In the genomic region with DNA sequence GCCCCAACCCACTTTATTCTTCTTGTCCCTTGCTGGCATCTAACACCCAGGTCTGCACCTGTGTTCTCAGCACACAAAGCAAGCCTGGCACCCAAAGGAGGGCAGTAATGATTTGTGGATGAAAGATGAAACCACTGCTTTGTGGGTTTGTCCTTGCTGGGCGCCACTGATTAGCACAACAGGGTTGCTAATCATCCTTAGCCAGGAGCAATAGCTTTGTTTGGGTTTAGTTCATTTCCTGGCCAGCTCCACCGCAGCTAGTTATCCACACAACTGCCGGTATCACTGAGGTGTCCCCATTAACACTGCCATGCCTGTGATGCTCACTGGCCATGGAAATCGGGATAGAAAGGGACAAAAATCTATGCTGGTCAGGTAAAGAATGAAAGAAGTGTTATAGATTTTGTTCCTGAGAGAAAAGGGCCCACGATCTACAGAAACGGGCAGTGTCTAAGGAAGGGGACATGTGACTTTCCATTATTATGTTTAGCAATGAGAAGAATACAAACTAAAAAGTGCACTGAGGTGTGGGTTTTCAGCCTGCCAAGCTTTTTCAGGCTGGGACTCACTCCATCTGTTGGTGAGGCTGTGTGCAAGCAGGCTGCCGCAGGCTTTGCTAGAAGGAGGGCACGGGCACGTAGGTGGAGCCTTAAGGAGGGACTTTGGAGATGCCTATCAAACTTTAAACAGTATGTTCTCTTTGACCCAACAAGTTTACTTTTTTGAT, we compare ENCODE assay signal across 7 mouse cellular contexts.
DNase-seq lines count a peak whose midpoint lies in the region; ATAC-seq and TF ChIP-seq lines count a peak whose summit lies in the region.

No protein-coding gene starts in this region.

- TF ChIP-seq POLR2A in spleen, adult 2 months (IDR thresholded peaks at IDR 0.05; ENCODE audit: low read depth, low read length): no peak

- intact Hi-C loops in left cerebral cortex, postnatal 14 days (cut with DNase I): loop anchor here (10.0 kb wide), 1 partner anchor 89 kb away; the partner anchor contains the start of gene Elmo1

- no peaks in the 10 kb centered on the region for H3K9me3 ChIP-seq in stomach, postnatal 0 days (ENCODE audit: control insufficient read depth, low read length)

- H3K9ac ChIP-seq in stomach, postnatal 0 days (ENCODE audit: low read length): no peak overlapping the region

- no peaks in the 10 kb centered on the region for H3K27me3 ChIP-seq in spleen, adult 2 months (ENCODE audit: control insufficient read depth, insufficient read depth, low read length)
- no peaks in the 10 kb centered on the region for H3K27me3 ChIP-seq in stomach, postnatal 0 days (ENCODE audit: control insufficient read depth, insufficient read depth, low read length)

- H3K4me2 ChIP-seq in stomach, postnatal 0 days (replicated peaks; ENCODE audit: low read depth): no peak overlapping the region

- DNase-seq in spleen, adult 2 months (ENCODE audit: low read depth in 1 of 2, low spot score in 2 of 2): peak; percentile 39 to 47
- no peak for DNase-seq in spleen, postnatal 14 days (ENCODE audit: low spot score in 2 of 2)
- peak; percentile 42 for DNase-seq in c-Kit-positive CD71-negative TER-119-negative erythroid progenitor cells, embryonic 14.5 days (ENCODE audit: low read depth)
- DNase-seq in left cerebral cortex, postnatal 14 days (ENCODE audit: low spot score in 2 of 2): peak; percentile 61 to 62
- peak; percentile 68 for DNase-seq in stomach, postnatal 0 days (ENCODE audit: low spot score)

- peaks cover 21% of the 10 kb centered on the region; the same call in 1 of the 2 replicates for H3K4me1 ChIP-seq in spleen, adult 2 months (ENCODE audit: control insufficient read depth, insufficient read depth, insufficient read length)
- peaks cover 7% of the 10 kb centered on the region for H3K4me1 ChIP-seq in stomach, postnatal 0 days (replicated peaks; ENCODE audit: control insufficient read depth, insufficient read depth)

- H3K4me3 ChIP-seq in spleen, adult 2 months (ENCODE audit: extremely low read depth, insufficient read depth, insufficient read length): no peak overlapping the region
- no peak overlapping the region for H3K4me3 ChIP-seq in stomach, postnatal 0 days (ENCODE audit: low read depth, low read length)

- 13% methylated on average over 9 of the region's 9 CpGs for WGBS in spleen, adult 2 months
- 24% methylated on average over 9 of the region's 9 CpGs for WGBS in stomach, postnatal 0 days

- ATAC-seq in granulocyte monocyte progenitor cell, adult 5-6 weeks (replicated peaks; ENCODE audit: poor library complexity, severe bottlenecking): peak; percentile 6; the same call in 1 of the 2 replicates
- peak; percentile 50 for ATAC-seq in megakaryocyte progenitor cell, adult 5-6 weeks (replicated peaks; ENCODE audit: poor library complexity)
- peak; percentile 43; the same call in 1 of the 2 replicates for ATAC-seq in stomach, postnatal 0 days (ENCODE audit: low FRiP score, low TSS enrichment)

- TF ChIP-seq CTCF in spleen, adult 2 months (IDR thresholded peaks at IDR 0.05; ENCODE audit: extremely low read depth, insufficient read depth, insufficient read length, insufficient replicate concordance): peak; percentile 25; the same call in 1 of the 2 replicates
- TF ChIP-seq CTCF in stomach, postnatal 0 days (IDR thresholded peaks at IDR 0.05; ENCODE audit: low read depth): peak; percentile 70

- no peak for TF ChIP-seq EP300 in stomach, postnatal 0 days (optimal IDR thresholded peaks at IDR 0.05)

- H3K27ac ChIP-seq in spleen, adult 2 months (ENCODE audit: insufficient read depth, low read length): peak overlapping the region; percentile 92
- no peak overlapping the region; the same call in 1 of the 2 replicates for H3K27ac ChIP-seq in stomach, postnatal 0 days (replicated peaks)

- no peaks in the 10 kb centered on the region for H3K36me3 ChIP-seq in spleen, adult 2 months (ENCODE audit: control insufficient read depth, insufficient read depth, low read length)
- H3K36me3 ChIP-seq in stomach, postnatal 0 days (ENCODE audit: control insufficient read depth, insufficient read depth, low read length): no peaks in the 10 kb centered on the region

Comparison
In these comparisons a context has a peak if more than half of its experiments do, and no peak if none do; other contexts are left out.
1. DNase-seq: peak in spleen, adult 2 months (2 of 2), c-Kit-positive CD71-negative TER-119-negative erythroid progenitor cells, embryonic 14.5 days (single experiment), left cerebral cortex, postnatal 14 days (2 of 2) and stomach, postnatal 0 days (single experiment); none in spleen, postnatal 14 days (0 of 2).
2. Peak in every context shown above with its lines, with median percentiles within 50 percentile points of each other: ATAC-seq.